Mouse (Mus musculus): ENCODE measurements around the gene Chsy1.

- TF ChIP-seq CTCF (IDR thresholded peaks at IDR 0.05; ENCODE audit: low read depth), result no peak
- no peak for TF ChIP-seq EP300 (IDR thresholded peaks at IDR 0.05; ENCODE audit: low read depth)
Measured at GRCm38 (mm10) chr7:66115821-66116343, 6.6 kb downstream of the Chsy1 start.

Measured in liver, embryonic 14.5 days (tissue).